16 mouse cellular contexts compared by ENCODE assay signal in genomic region chr2:158116653-158117052, GRCm38 (mm10). TPM values are rescaled to one million over a fixed set of nuclear protein-coding genes. Genes with fewer than 3 reads are reported as not detected.
DNase-seq lines count a peak whose midpoint lies in the region; ATAC-seq and TF ChIP-seq lines count a peak whose summit lies in the region.
"Had no signal": no experiment of that assay in that cellular context is flagged by ENCODE, and none has a peak within 500 bp of the region (broad histone marks: within the 10 kb centered on the region; RNA-seq: fewer than 3 reads in every experiment).

No protein-coding gene starts in this region.

- TF ChIP-seq CTCF in heart, adult 2 months (IDR thresholded peaks at IDR 0.05): no peak
- TF ChIP-seq CTCF in liver, postnatal 0 days (IDR thresholded peaks at IDR 0.05; ENCODE audit: low read depth): no peak

- H3K79me2 ChIP-seq in heart, adult 2 months (replicated peaks; ENCODE audit: control insufficient read depth, insufficient read depth, low read length): no peaks in the 10 kb centered on the region

- WGBS in heart, embryonic 13.5 days: 16% methylated on average over 6 of the region's 6 CpGs
- 51% methylated on average over 6 of the region's 6 CpGs for WGBS in heart, adult 2 months
- 24% methylated on average over 6 of the region's 6 CpGs for WGBS in liver, embryonic 11.5 days
- 35% methylated on average over 6 of the region's 6 CpGs for WGBS in liver, postnatal 0 days (ENCODE audit: insufficient replicate concordance)
- 13% methylated on average over 6 of the region's 6 CpGs for WGBS in liver, embryonic 13.5 days (ENCODE audit: insufficient replicate concordance)

- H3K4me2 ChIP-seq in heart, embryonic 13.5 days: no peak overlapping the region
- no peak overlapping the region for H3K4me2 ChIP-seq in liver, embryonic 11.5 days
- no peak overlapping the region for H3K4me2 ChIP-seq in liver, postnatal 0 days (ENCODE audit: low read depth, low read length)
- no peak overlapping the region for H3K4me2 ChIP-seq in liver, embryonic 13.5 days
- H3K4me2 ChIP-seq: forebrain, embryonic 12.5 days; hindbrain, embryonic 13.5 days had no signal

- peaks cover 59% of the 10 kb centered on the region for H3K36me3 ChIP-seq in heart, embryonic 13.5 days
- peaks cover 3% of the 10 kb centered on the region for H3K36me3 ChIP-seq in heart, adult 2 months (ENCODE audit: control insufficient read depth, insufficient read depth, low read length)
- peaks cover 8% of the 10 kb centered on the region for H3K36me3 ChIP-seq in liver, embryonic 11.5 days (ENCODE audit: control insufficient read depth, insufficient read depth, low read length)
- peaks cover 37% of the 10 kb centered on the region for H3K36me3 ChIP-seq in liver, postnatal 0 days (replicated peaks; ENCODE audit: insufficient read depth, low read length)
- H3K36me3 ChIP-seq in liver, embryonic 13.5 days: peaks cover 61% of the 10 kb centered on the region
- H3K36me3 ChIP-seq: forebrain, embryonic 12.5 days; hindbrain, embryonic 13.5 days had no signal

- no peak for TF ChIP-seq EP300 in heart, adult 2 months (IDR thresholded peaks at IDR 0.05; ENCODE audit: insufficient read depth, low read depth, low read length)
- TF ChIP-seq EP300 in liver, postnatal 0 days (IDR thresholded peaks at IDR 0.05; ENCODE audit: low read depth): no peak

- H3K27ac ChIP-seq in heart, embryonic 13.5 days (replicated peaks): peak overlapping the region; percentile 45
- H3K27ac ChIP-seq in heart, adult 2 months: no peak overlapping the region; the same call in 1 of the 2 replicates
- peak overlapping the region; percentile 28; the same call in 1 of the 2 replicates for H3K27ac ChIP-seq in liver, embryonic 11.5 days (ENCODE audit: low read depth, low read length)
- no peak overlapping the region for H3K27ac ChIP-seq in liver, postnatal 0 days (ENCODE audit: low read depth)
- H3K27ac ChIP-seq in liver, embryonic 13.5 days: peak overlapping the region; percentile 55
- H3K27ac ChIP-seq: forebrain, embryonic 12.5 days; hindbrain, embryonic 13.5 days; layer of hippocampus, adult 2 months; left cerebral cortex, adult 2 months had no signal

- H3K9me3 ChIP-seq in heart, embryonic 13.5 days: no peaks in the 10 kb centered on the region
- no peaks in the 10 kb centered on the region for H3K9me3 ChIP-seq in liver, embryonic 11.5 days (ENCODE audit: control insufficient read depth, low read length)
- H3K9me3 ChIP-seq in liver, postnatal 0 days (ENCODE audit: low read length): no peaks in the 10 kb centered on the region
- no peaks in the 10 kb centered on the region for H3K9me3 ChIP-seq in liver, embryonic 13.5 days (replicated peaks)
- H3K9me3 ChIP-seq: forebrain, embryonic 12.5 days; hindbrain, embryonic 13.5 days; megakaryocyte, embryonic 14.5 days had no signal

- ATAC-seq in heart, embryonic 13.5 days (ENCODE audit: extremely low read depth, insufficient number of reproducible peaks, low FRiP score, low TSS enrichment): no peak
- no peak for ATAC-seq in liver, embryonic 11.5 days (replicated peaks; ENCODE audit: low FRiP score)
- no peak for ATAC-seq in liver, postnatal 0 days
- no peak for ATAC-seq in liver, embryonic 13.5 days (ENCODE audit: low read depth)

- peaks cover 64% of the 10 kb centered on the region for H3K4me1 ChIP-seq in heart, embryonic 13.5 days
- peaks cover 25% of the 10 kb centered on the region for H3K4me1 ChIP-seq in heart, adult 2 months (ENCODE audit: control insufficient read depth, insufficient read depth, low read length)
- H3K4me1 ChIP-seq in liver, embryonic 11.5 days (replicated peaks; ENCODE audit: control insufficient read depth, insufficient read depth, low read length): peaks cover 51% of the 10 kb centered on the region
- peaks cover 27% of the 10 kb centered on the region for H3K4me1 ChIP-seq in liver, postnatal 0 days (ENCODE audit: insufficient read depth)
- H3K4me1 ChIP-seq in liver, embryonic 13.5 days (replicated peaks): peaks cover 90% of the 10 kb centered on the region

- H3K9ac ChIP-seq in heart, embryonic 13.5 days: peak overlapping the region; percentile 39; the same call in 1 of the 2 replicates
- no peak overlapping the region for H3K9ac ChIP-seq in heart, adult 2 months (ENCODE audit: low read depth, low read length)
- H3K9ac ChIP-seq in liver, embryonic 11.5 days (ENCODE audit: low read depth, low read length): no peak overlapping the region
- no peak overlapping the region for H3K9ac ChIP-seq in liver, postnatal 0 days (replicated peaks)
- H3K9ac ChIP-seq in liver, embryonic 13.5 days: no peak overlapping the region
- H3K9ac ChIP-seq: forebrain, embryonic 12.5 days; hindbrain, embryonic 13.5 days had no signal

- no peak for DNase-seq in heart, adult 2 months
- DNase-seq in liver, embryonic 11.5 days (ENCODE audit: low spot score): no peak
- no peak for DNase-seq in liver, postnatal 0 days
- DNase-seq in ZHBTc4 (ENCODE audit: low read depth, low spot score): peak; percentile 36
- DNase-seq in liver, embryonic 13.5 days: no peak
- no peak for DNase-seq in gastrocnemius, postnatal 36 days
- DNase-seq in frontal cortex, postnatal 25 days (ENCODE audit: low spot score in 2 of 2): no peak
- DNase-seq: adrenal gland, postnatal 25 days; cerebellum, adult 8-10 months; kidney, adult 8-10 months had no signal

- intact Hi-C loops in heart, adult 2 months (cut with DNase I): no loop called here
- intact Hi-C loops in gastrocnemius, postnatal 36 days (cut with DNase I): no loop called here

- H3K27me3 ChIP-seq in heart, embryonic 13.5 days (replicated peaks): no peaks in the 10 kb centered on the region
- no peaks in the 10 kb centered on the region for H3K27me3 ChIP-seq in heart, adult 2 months (ENCODE audit: control insufficient read depth, insufficient read depth, low read length)
- H3K27me3 ChIP-seq in liver, embryonic 11.5 days (replicated peaks; ENCODE audit: control insufficient read depth, insufficient read depth, low read length): no peaks in the 10 kb centered on the region
- no peaks in the 10 kb centered on the region for H3K27me3 ChIP-seq in liver, postnatal 0 days (ENCODE audit: insufficient read depth, low read length)
- no peaks in the 10 kb centered on the region for H3K27me3 ChIP-seq in liver, embryonic 13.5 days
- H3K27me3 ChIP-seq: forebrain, embryonic 12.5 days; hindbrain, embryonic 13.5 days had no signal

- no peak overlapping the region for H3K4me3 ChIP-seq in heart, embryonic 13.5 days
- no peak overlapping the region for H3K4me3 ChIP-seq in heart, adult 2 months
- H3K4me3 ChIP-seq in liver, embryonic 11.5 days (ENCODE audit: low read depth, low read length): no peak overlapping the region
- no peak overlapping the region for H3K4me3 ChIP-seq in liver, postnatal 0 days (ENCODE audit: low read depth, low read length)
- no peak overlapping the region for H3K4me3 ChIP-seq in liver, embryonic 13.5 days (replicated peaks)
- H3K4me3 ChIP-seq: forebrain, embryonic 12.5 days; hindbrain, embryonic 13.5 days; layer of hippocampus, adult 2 months; left cerebral cortex, adult 2 months had no signal

- TF ChIP-seq POLR2A in heart, adult 2 months (IDR thresholded peaks at IDR 0.05; ENCODE audit: insufficient read depth, low read depth, low read length): no peak

RNA-seq across cellular contexts. Expression of gene Tgm2, which starts 29.6 kb away (rescaled TPM):
- 218 and 237 TPM in 2 replicates for polyA plus RNA-seq in heart, embryonic 13.5 days (2015; fragmentation: Nextera tagmentation; extraction: Ambion mirVana)
- total RNA-seq in heart, adult 2 months (2021): 100 to 1,000 TPM; 270 to 286 TPM
- polyA plus RNA-seq in heart, adult 2 months (2012; rRNA removed): 155 and 205 TPM in 2 replicates
- 49.5 and 49.7 TPM in 2 replicates for polyA plus RNA-seq in liver, embryonic 11.5 days (2014; fragmentation: Nextera tagmentation; extraction: Ambion mirVana)
- polyA plus RNA-seq in liver, postnatal 0 days (2015; fragmentation: Nextera tagmentation; extraction: Ambion mirVana): 44.4 and 59.7 TPM in 2 replicates
- 63.8 and 68.2 TPM in 2 replicates for polyA plus RNA-seq in liver, embryonic 13.5 days (2015; fragmentation: Nextera tagmentation; extraction: Ambion mirVana)
- 10 to 100 TPM; 41.0 to 53.1 TPM for total RNA-seq in gastrocnemius, postnatal 36 days (2021)

Comparison
In these comparisons a context has a peak if more than half of its experiments do, and no peak if none do; other contexts are left out.
1. H3K27ac ChIP-seq: peak in heart, embryonic 13.5 days (single experiment), liver, embryonic 11.5 days (single experiment) and liver, embryonic 13.5 days (single experiment); none in heart, adult 2 months (single experiment) and liver, postnatal 0 days (single experiment).